Mouse (Mus musculus): ENCODE data around the gene Umad1. TPM values are rescaled to one million over a fixed set of nuclear protein-coding genes. Genes with fewer than 3 reads are reported as not detected.

The Umad1 gene
- total RNA-seq, 2 experiments from 2014 or later: 11.7 to 13.4 TPM

DNA sequence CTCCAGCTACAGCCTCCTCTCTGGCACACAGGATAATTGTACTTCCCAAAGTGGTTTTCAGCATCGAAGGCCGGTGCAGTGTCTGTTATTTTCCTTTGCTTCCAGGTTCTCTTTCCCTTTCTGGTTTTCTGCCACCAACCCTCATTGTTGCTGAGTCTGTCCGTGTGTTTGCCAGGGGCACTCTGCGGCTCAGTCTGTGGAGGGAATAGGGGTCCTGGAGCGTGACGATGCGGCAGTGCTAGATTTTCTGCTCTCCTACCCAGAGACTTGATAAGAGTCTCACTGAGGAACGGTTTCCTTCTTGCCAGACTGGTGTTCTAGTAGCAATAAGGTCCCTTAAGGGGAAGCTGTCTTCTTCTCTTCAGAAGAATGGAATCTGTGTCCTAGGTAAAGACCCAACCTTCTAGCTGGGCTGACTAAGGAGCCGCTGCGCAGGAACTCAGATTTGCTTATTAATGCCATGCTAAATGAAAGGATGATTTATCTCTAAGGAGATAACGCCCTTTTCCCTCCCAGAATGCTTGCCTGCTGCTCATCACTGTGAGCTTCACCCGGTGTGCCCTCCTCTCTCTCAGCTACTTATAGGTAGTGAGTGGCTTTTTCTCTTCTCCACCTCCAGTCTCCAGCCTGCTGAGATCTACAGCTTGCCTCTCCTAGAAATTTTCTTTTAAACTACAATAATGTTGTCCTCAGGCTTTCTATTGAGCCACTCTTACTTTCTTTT is 105.1 kb downstream of the Umad1 start:
- DNase-seq (ENCODE audit: low spot score in 2 of 2): no peak

DNA sequence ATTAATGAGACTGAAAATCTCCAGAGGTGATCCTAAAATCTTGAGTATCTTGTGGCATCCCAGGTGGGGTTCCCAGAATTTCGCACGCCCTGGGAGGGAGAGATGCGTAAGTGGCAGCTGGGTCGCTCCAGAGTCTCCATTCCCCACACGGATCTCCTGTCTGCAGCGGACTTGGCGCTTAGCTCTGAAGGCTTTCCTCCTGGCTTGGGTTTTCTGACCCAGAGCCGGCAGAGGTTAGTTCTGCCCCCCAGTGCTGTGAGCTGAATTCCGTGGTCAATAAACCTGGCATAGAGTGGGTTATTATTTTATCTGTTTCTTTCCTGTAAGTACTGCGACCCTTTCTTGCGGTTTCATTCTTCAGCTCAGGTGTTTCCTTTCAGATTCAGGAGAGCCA is 105.7 kb downstream of the Umad1 start:
- DNase-seq (ENCODE audit: low spot score in 2 of 2): no peak

GRCm38 (mm10) chr6:8367675-8368074 is 108.6 kb downstream of the Umad1 start:
- DNase-seq (ENCODE audit: low spot score in 2 of 2): no peak

GRCm38 (mm10) chr6:8368198-8368864 is 109.2 kb downstream of the Umad1 start:
- DNase-seq (ENCODE audit: low spot score in 2 of 2): no peak

- no peak for DNase-seq (ENCODE audit: low spot score in 2 of 2)
Observed at GRCm38 (mm10) chr6:8370624-8371023, 111.5 kb downstream of the Umad1 start.

DNA sequence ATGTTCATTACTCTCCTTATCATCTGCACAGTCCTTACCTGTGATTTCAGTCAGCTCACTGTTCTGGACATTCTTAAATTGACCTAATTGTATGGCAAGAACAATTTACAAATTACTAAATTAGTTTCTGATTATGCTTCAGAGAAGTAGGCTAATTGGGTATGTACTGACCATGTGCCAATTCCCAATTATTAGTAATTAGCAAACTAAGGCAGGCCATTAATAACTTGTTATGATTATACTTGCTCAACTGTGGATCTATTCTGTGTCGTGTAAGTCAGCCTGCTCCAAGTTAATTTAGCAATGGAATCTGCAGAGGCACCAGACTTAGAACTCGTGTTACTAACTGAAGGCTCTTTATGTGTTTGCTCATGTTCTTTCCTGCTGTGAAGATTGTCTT is 114.0 kb downstream of the Umad1 start:
- DNase-seq (ENCODE audit: low spot score in 2 of 2): no peak

DNA sequence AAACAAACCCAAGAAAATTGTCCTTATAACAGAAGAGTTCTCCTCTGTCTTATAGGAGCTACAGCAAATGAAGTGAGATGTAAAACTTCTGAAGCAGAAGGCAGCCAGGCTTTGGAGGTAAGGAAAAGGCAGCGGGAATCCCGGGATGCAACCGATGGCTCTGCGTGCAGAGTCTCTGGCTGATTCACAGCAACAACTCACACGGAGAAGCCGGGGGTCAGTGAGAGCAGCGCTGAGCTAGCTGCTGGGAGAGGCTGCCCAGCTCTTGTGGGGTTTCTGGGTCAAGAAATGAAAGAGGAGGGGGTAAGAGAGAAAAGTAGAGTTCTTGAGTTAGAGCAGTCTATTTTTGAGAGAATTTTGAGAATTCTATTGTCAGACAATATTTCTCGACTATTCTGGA is 114.8 kb downstream of the Umad1 start:
- DNase-seq (ENCODE audit: low spot score in 2 of 2): no peak

- DNase-seq (ENCODE audit: low spot score in 2 of 2): no peak
Observed at GRCm38 (mm10) chr6:8374290-8374689, 115.2 kb downstream of the Umad1 start.

- DNase-seq (ENCODE audit: low spot score in 2 of 2): no peak
Observed at GRCm38 (mm10) chr6:8374712-8375111, 115.6 kb downstream of the Umad1 start.

- DNase-seq (ENCODE audit: low spot score in 2 of 2): no peak
Observed at GRCm38 (mm10) chr6:8376351-8376750, 117.3 kb downstream of the Umad1 start.

GRCm38 (mm10) chr6:8377667-8378066 is 118.6 kb downstream of the Umad1 start:
- DNase-seq (ENCODE audit: low spot score in 2 of 2): no peak

GRCm38 (mm10) chr6:8389307-8389706 is 130.2 kb downstream of the Umad1 start:
- no peak for DNase-seq (ENCODE audit: low spot score in 2 of 2)

GRCm38 (mm10) chr6:8390296-8390695 is 131.2 kb downstream of the Umad1 start:
- no peak for DNase-seq (ENCODE audit: low spot score in 2 of 2)

- DNase-seq (ENCODE audit: low spot score in 2 of 2): no peak
Observed at GRCm38 (mm10) chr6:8390935-8391334, 131.8 kb downstream of the Umad1 start.

DNA sequence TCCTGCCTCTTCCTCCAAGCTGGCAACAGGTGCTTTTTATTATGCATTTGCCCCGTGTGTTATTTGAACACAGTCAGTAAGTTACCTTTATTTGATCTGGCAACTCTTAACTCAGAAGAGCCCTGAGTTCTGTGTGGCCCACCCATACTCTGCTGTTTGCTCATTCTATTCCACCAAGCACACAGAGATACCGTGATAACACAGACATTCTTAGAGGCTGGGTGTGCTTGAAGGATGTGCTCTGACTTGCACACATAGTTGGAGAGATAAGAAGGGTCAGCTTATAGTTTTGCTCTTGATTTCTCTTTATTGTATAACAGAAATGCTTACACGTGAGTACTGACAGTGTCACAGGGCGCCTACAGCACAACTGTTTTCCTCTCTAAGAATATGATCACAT is 133.9 kb downstream of the Umad1 start:
- DNase-seq (ENCODE audit: low spot score in 2 of 2): no peak

DNA sequence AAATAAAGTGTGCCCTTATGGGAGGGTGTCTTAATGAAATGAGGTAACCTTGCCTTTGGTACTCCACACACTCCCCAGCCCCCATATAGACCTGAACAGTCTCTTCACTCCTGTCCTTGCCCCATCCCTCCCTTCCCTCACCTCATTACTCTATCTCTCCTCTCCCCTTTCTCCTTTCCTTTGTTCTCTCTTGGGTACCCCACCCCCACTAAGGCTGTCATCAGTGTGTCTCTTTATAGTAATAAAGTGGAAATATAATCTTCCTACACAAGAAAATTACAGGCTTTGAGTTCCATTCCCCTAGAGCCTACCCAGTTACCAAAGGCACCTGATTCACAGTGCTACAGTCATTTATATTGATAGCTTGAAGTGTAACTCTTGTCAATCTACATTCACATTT is 135.0 kb downstream of the Umad1 start:
- no peak for DNase-seq (ENCODE audit: low spot score in 2 of 2)

GRCm38 (mm10) chr6:8395061-8395460 is 136.0 kb downstream of the Umad1 start:
- DNase-seq (ENCODE audit: low spot score in 2 of 2): no peak

- DNase-seq (ENCODE audit: low spot score in 2 of 2): no peak
Observed at GRCm38 (mm10) chr6:8397252-8397651, 138.2 kb downstream of the Umad1 start.

DNA sequence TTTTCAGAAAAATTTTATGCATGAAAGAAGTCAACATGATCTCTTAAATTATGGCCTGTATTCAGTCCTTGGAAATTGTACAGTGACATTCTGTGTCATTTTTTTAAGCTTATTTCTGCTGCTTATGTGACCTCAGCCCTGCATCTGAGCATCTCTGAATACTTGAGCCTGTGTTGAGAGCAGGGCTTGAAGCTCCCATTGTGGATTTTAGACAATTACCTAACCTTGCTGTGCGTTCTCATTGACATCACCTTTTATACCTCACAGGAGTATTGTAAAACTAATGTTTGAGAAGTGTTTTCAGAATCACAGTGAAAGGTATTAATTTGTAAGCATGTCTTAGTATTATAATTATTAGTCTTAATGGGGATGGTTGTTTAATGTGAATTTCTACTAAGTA is 140.6 kb downstream of the Umad1 start:
- DNase-seq (ENCODE audit: low spot score in 2 of 2): no peak

- DNase-seq (ENCODE audit: low spot score in 2 of 2): no peak
Observed at GRCm38 (mm10) chr6:8403127-8403526, 144.0 kb downstream of the Umad1 start.

DNA sequence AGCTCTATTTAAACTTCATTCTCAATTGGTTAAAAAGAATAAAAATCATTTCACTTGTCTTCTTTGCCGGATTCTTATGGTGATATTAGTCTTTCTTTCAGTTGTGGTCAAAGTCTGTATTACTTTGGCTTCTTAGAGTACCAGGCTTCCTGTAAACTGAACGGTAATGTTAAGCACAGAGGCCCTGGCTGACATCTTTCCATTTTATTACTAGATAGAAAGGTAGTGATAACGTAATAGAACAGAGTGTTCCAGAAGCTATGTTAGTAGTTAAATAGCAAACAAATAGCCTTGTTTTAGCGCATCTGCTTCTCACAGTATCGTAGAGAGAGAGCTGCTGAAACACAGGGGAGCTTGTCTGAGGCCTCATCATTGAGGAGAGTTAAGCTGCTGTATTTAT is 146.8 kb downstream of the Umad1 start:
- DNase-seq (ENCODE audit: low spot score in 2 of 2): no peak

DNA sequence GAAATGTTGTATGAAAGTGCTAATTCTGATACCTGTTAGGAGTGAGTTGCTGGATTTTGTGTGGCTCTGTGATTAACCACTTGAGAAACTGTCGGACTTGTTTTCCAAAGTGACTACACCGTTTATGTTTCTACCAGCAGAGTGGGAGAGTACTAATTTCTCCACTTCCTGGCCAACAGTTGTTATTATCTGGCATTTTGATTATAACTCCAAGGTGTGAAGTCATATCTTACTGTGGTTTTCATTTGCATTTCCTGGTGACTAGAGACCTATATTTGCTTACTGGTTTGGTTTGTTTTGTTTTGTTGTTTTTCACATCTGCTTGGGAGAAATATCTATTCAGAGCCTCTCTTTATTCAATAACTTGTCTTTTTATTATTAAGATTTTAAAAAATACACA is 149.2 kb downstream of the Umad1 start:
- DNase-seq (ENCODE audit: low spot score in 2 of 2): no peak

- no peak for DNase-seq (ENCODE audit: low spot score in 2 of 2)
Observed at GRCm38 (mm10) chr6:8409865-8410264, 150.8 kb downstream of the Umad1 start.
